Mouse (Mus musculus): ENCODE data around the gene Qrfp.

GRCm38 (mm10) chr2:31836985-31837384 is 26.6 kb upstream of the Qrfp start:
- TF ChIP-seq CTCF (IDR thresholded peaks at IDR 0.05; ENCODE audit: control insufficient read depth, insufficient read depth, insufficient replicate concordance, low read depth, low read length) (no peak), POLR2A (IDR thresholded peaks at IDR 0.05; ENCODE audit: control insufficient read depth, low read depth, low read length) (no peak)

All from testis, adult 2 months (tissue).